Mouse (Mus musculus) megakaryocyte, embryonic 14.5 days (primary cell): Measurements from ENCODE around the gene Casq2.

Experiments
- FLI1 ChIP-seq: IDR thresholded peaks from 2 replicates; pipeline ENCODE4 v1.6.1; 2012; ENCODE audit warnings: low read length, inconsistent platforms, mixed read lengths
- GATA1 ChIP-seq: IDR thresholded peaks from 3 replicates; pipeline ENCODE4 v1.6.1; 2012; ENCODE audit warnings: mixed read lengths, low read length, inconsistent platforms, borderline replicate concordance

DNA sequence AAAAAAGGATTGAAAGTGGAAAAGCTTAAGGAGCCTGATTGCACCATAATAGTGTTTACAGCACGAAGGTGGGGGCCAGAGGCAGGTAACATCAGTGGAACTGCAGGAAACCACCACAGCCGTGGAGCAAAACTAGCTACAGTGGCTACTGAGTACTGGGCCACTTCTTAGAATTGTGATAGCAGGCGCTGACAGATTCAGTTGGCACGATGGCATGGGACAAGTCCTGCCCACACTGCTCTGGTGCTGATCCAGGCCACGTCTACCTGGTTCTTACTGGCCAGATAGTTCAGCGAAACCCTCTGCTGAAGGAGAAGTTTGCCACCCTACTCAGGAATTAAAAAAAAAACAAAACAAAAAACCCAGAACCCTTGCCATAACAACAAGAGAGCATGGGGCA, 21.6 kb upstream of the Casq2 start:
- TF ChIP-seq GATA1 (no peak), FLI1 (no peak)
